Mouse (Mus musculus) testis, adult 2 months (tissue): ENCODE data around the gene Bnip1. TPM values are rescaled to one million over a fixed set of nuclear protein-coding genes. Genes with fewer than 3 reads are reported as not detected.

Experiments used
- H3K27ac ChIP-seq: fragments of 200-500 bp; 2 replicates; pipeline ENCODE4 v1.5.1; 2012; ENCODE audit warnings: low read depth, low read length; ENCODE audit not compliant: control insufficient read depth, insufficient read depth
- H3K27me3 ChIP-seq: fragments of 200-500 bp; 2 replicates; pipeline ENCODE4 v1.6.1; 2012; ENCODE audit warnings: mild to moderate bottlenecking, low read length, moderate library complexity; ENCODE audit not compliant: control insufficient read depth, insufficient read depth
- H3K36me3 ChIP-seq: fragments of 200-500 bp; 2 replicates; pipeline ENCODE4 v1.6.1; 2012; ENCODE audit warnings: mild to moderate bottlenecking, low read length; ENCODE audit not compliant: control insufficient read depth, insufficient read depth
- H3K4me1 ChIP-seq: fragments of 200-500 bp; 2 replicates; pipeline ENCODE4 v1.6.1; 2012; ENCODE audit warnings: low read length; ENCODE audit not compliant: control insufficient read depth, insufficient read depth
- H3K4me3 ChIP-seq: fragments of 200-500 bp; 2 replicates; pipeline ENCODE4 v1.5.1; 2012; ENCODE audit warnings: low read depth, mild to moderate bottlenecking, low read length, moderate library complexity, mixed read lengths; ENCODE audit not compliant: control insufficient read depth
- CTCF ChIP-seq: fragments of 200-500 bp; IDR thresholded peaks from 2 replicates; pipeline ENCODE4 v1.5.1; 2012; ENCODE audit warnings: low read depth, mild to moderate bottlenecking, inconsistent platforms, low read length, moderate library complexity; ENCODE audit not compliant: control insufficient read depth, insufficient read depth, insufficient replicate concordance
- POLR2A ChIP-seq: fragments of 200-500 bp; IDR thresholded peaks from 2 replicates; pipeline ENCODE4 v1.6.1; 2012; ENCODE audit warnings: low read depth, mild to moderate bottlenecking, inconsistent platforms, low read length, moderate library complexity; ENCODE audit not compliant: control insufficient read depth
- polyA plus RNA-seq: library from polyadenylated mRNA; depleted of rRNA; stranded (reverse); fragments of >200 nt; gene quantifications from 2 replicates; pipeline ENCODE4 v1.2.3, GENCODE M21; 2012

Gene Bnip1
- polyA plus RNA-seq, 1 experiment: 25.1 TPM

GRCm38 (mm10) chr17:26767754-26768124 is 13.1 kb upstream of the Bnip1 start:
- Histone ChIP-seq H3K27ac (no peak overlapping the region), H3K36me3 (no peaks in the 10 kb centered on the region; the same call in none of the 2 replicates), H3K27me3 (no peaks in the 10 kb centered on the region), H3K4me1 (no peaks in the 10 kb centered on the region), H3K4me3 (no peak overlapping the region)
- TF ChIP-seq CTCF: no peak
- TF ChIP-seq POLR2A: no peak

GRCm38 (mm10) chr17:26776211-26776610 is 4.7 kb upstream of the Bnip1 start:
- H3K4me1 ChIP-seq: no peaks in the 10 kb centered on the region; the same call in 1 of the 2 replicates
- TF ChIP-seq POLR2A: no peak
- TF ChIP-seq CTCF: no peak
- no peaks in the 10 kb centered on the region for H3K27me3 ChIP-seq
- no peaks in the 10 kb centered on the region; the same call in 1 of the 2 replicates for H3K36me3 ChIP-seq
- H3K4me3 ChIP-seq: no peak overlapping the region
- H3K27ac ChIP-seq: no peak overlapping the region

GRCm38 (mm10) chr17:26778001-26778400 is 2.9 kb upstream of the Bnip1 start:
- H3K36me3 ChIP-seq: no peaks in the 10 kb centered on the region
- TF ChIP-seq POLR2A (no peak), CTCF (no peak)
- peaks cover 5% of the 10 kb centered on the region for H3K4me1 ChIP-seq
- H3K27ac ChIP-seq: peak overlapping the region; percentile 64; the same call in 1 of the 2 replicates
- no peaks in the 10 kb centered on the region for H3K27me3 ChIP-seq
- H3K4me3 ChIP-seq: no peak overlapping the region

GRCm38 (mm10) chr17:26778430-26779100 is 2.3 kb upstream of the Bnip1 start:
- TF ChIP-seq POLR2A (no peak), CTCF (no peak)
- H3K4me3 ChIP-seq: no peak overlapping the region
- no peaks in the 10 kb centered on the region for H3K36me3 ChIP-seq
- H3K27me3 ChIP-seq: no peaks in the 10 kb centered on the region
- H3K4me1 ChIP-seq: peaks cover 5% of the 10 kb centered on the region
- H3K27ac ChIP-seq: peak overlapping the region; percentile 64; the same call in 1 of the 2 replicates

GRCm38 (mm10) chr17:26779471-26779870 is 1.4 kb upstream of the Bnip1 start:
- peaks cover 5% of the 10 kb centered on the region for H3K4me1 ChIP-seq
- no peak for TF ChIP-seq POLR2A
- no peak for TF ChIP-seq CTCF
- H3K27me3 ChIP-seq: no peaks in the 10 kb centered on the region
- H3K36me3 ChIP-seq: no peaks in the 10 kb centered on the region
- H3K27ac ChIP-seq: no peak overlapping the region
- H3K4me3 ChIP-seq: no peak overlapping the region

GRCm38 (mm10) chr17:26781610-26782043 is 761 bp downstream of the Bnip1 start:
- Histone ChIP-seq H3K4me3 (peak overlapping the region; percentile 98), H3K27ac (no peak overlapping the region), H3K36me3 (peaks cover 2% of the 10 kb centered on the region), H3K4me1 (peaks cover 5% of the 10 kb centered on the region), H3K27me3 (no peaks in the 10 kb centered on the region)
- TF ChIP-seq CTCF (no peak), POLR2A (no peak)

- H3K27me3 ChIP-seq: no peaks in the 10 kb centered on the region
- H3K4me3 ChIP-seq: no peak overlapping the region
- no peak overlapping the region for H3K27ac ChIP-seq
- peaks cover 2% of the 10 kb centered on the region for H3K36me3 ChIP-seq
- TF ChIP-seq CTCF (no peak), POLR2A (no peak)
- peaks cover 5% of the 10 kb centered on the region for H3K4me1 ChIP-seq
These were observed 3.7 kb downstream of the Bnip1 start for GRCm38 (mm10) chr17:26784525-26784924.
